Mouse (Mus musculus): ENCODE measurements around the gene Gm11114. TPM values are rescaled to one million over a fixed set of nuclear protein-coding genes. Genes with fewer than 3 reads are reported as not detected.

Gene Gm11114
- polyA plus RNA-seq, 1 experiment from 2014 or later = not detected

- H3K36me3 ChIP-seq (ENCODE audit: control insufficient read depth, insufficient read depth, low read length) = no peaks in the 10 kb centered on the region
- 58% methylated on average over 5 of the region's 5 CpGs for WGBS
- H3K27ac ChIP-seq (ENCODE audit: low read length) = no peak overlapping the region
- H3K9me3 ChIP-seq (ENCODE audit: control insufficient read depth, low read length) = no peaks in the 10 kb centered on the region
- ATAC-seq (ENCODE audit: low read depth) = no peak
- H3K4me1 ChIP-seq (replicated peaks; ENCODE audit: control insufficient read depth, insufficient read depth, low read length) = no peaks in the 10 kb centered on the region
- H3K4me3 ChIP-seq (ENCODE audit: low read length) = no peak overlapping the region
- no peak overlapping the region for H3K4me2 ChIP-seq (ENCODE audit: low read depth, low read length)
- no peaks in the 10 kb centered on the region for H3K27me3 ChIP-seq (ENCODE audit: control insufficient read depth, insufficient read depth, low read depth, low read length)
- H3K9ac ChIP-seq (ENCODE audit: low read length) = no peak overlapping the region
These were observed 43.0 kb downstream of the Gm11114 start for GRCm38 (mm10) chr9:85355559-85355958.

GRCm38 (mm10) chr9:85357154-85357860, 44.7 kb downstream of the Gm11114 start:
- Histone ChIP-seq H3K9me3 (ENCODE audit: control insufficient read depth, low read length) (no peaks in the 10 kb centered on the region), H3K36me3 (ENCODE audit: control insufficient read depth, insufficient read depth, low read length) (no peaks in the 10 kb centered on the region), H3K4me1 (replicated peaks; ENCODE audit: control insufficient read depth, insufficient read depth, low read length) (no peaks in the 10 kb centered on the region), H3K27me3 (ENCODE audit: control insufficient read depth, insufficient read depth, low read depth, low read length) (no peaks in the 10 kb centered on the region), H3K27ac (ENCODE audit: low read length) (no peak overlapping the region), H3K4me2 (ENCODE audit: low read depth, low read length) (no peak overlapping the region), H3K9ac (ENCODE audit: low read length) (no peak overlapping the region), H3K4me3 (ENCODE audit: low read length) (no peak overlapping the region)
- ATAC-seq (ENCODE audit: low read depth) = no peak
- 82% methylated on average over 7 of the region's 7 CpGs for WGBS

Other genes starting within 250 kb of the Gm11114 start
- 9.1 and 9.7 TPM in 2 replicates for gene Tent5a, start 14.6 kb downstream of the Gm11114 start, polyA plus RNA-seq (2015; fragmentation: Nextera tagmentation; extraction: Ambion mirVana)

Measured in lung, embryonic 16.5 days (tissue).